11 mouse cellular contexts compared by ENCODE assay signal in the genomic region with DNA sequence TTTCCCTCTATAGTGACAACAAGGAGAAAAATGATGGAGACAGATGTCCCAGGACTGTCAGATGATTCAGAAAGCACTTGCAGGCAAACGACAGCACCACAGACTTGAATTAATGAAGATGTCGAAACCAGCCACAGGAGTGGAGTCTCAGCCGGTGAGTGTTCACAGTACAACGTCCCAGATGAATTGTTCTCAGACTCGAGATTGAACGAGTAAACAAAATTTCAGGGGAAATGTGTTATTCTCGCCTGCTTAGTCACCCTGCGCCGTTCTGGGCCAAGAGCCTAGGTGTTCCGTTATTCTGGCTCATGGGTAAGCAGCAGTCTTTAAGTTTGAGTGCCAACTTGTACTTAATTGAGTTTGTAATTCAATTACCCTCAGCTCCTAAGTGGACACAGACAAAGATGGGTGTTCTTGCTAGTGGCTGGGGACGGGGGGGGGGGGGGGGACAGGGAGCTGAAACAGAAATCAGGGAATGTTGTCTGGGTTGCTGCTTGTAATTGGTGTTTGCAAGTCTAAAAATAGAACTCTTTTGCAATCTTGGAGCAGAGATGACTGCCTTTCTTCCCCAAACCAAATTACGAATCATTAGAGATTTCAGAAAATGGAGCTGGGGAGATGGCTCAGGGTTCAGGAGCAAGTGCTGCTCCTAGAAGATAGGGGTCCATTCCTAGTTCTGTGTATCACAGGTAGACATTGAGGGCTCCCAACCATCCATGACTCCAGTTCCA.
DNase-seq lines count a peak whose midpoint lies in the region; ATAC-seq and TF ChIP-seq lines count a peak whose summit lies in the region.
"Had no signal": no experiment of that assay in that cellular context is flagged by ENCODE, and none has a peak within 500 bp of the region (broad histone marks: within the 10 kb centered on the region; RNA-seq: fewer than 3 reads in every experiment).

No protein-coding gene starts in this region.

- H3K9me3 ChIP-seq in hindbrain, postnatal 0 days (ENCODE audit: low read length): no peaks in the 10 kb centered on the region
- H3K9me3 ChIP-seq in hindbrain, embryonic 13.5 days: no peaks in the 10 kb centered on the region
- H3K9me3 ChIP-seq: embryonic facial prominence, embryonic 13.5 days; hindbrain, embryonic 15.5 days had no signal

- no peak overlapping the region for H3K9ac ChIP-seq in hindbrain, postnatal 0 days (replicated peaks; ENCODE audit: low read length)
- no peak overlapping the region for H3K9ac ChIP-seq in hindbrain, embryonic 13.5 days
- H3K9ac ChIP-seq: embryonic facial prominence, embryonic 13.5 days; hindbrain, embryonic 15.5 days had no signal

- H3K36me3 ChIP-seq in hindbrain, postnatal 0 days (ENCODE audit: insufficient read depth, low read length): no peaks in the 10 kb centered on the region
- H3K36me3 ChIP-seq in hindbrain, embryonic 13.5 days: no peaks in the 10 kb centered on the region
- H3K36me3 ChIP-seq: embryonic facial prominence, embryonic 13.5 days; hindbrain, embryonic 15.5 days had no signal

- H3K4me1 ChIP-seq in hindbrain, postnatal 0 days (ENCODE audit: insufficient read depth, low read length): peaks cover 4% of the 10 kb centered on the region
- peaks cover 13% of the 10 kb centered on the region; the same call in 1 of the 2 replicates for H3K4me1 ChIP-seq in hindbrain, embryonic 13.5 days (replicated peaks)

- H3K27me3 ChIP-seq in hindbrain, postnatal 0 days (ENCODE audit: insufficient read depth, low read length): no peaks in the 10 kb centered on the region
- H3K27me3 ChIP-seq in hindbrain, embryonic 13.5 days: 0 out of 2 replicates have a peak, but pooled peaks cover 7% of the 10 kb centered on the region
- H3K27me3 ChIP-seq: embryonic facial prominence, embryonic 13.5 days; hindbrain, embryonic 15.5 days had no signal

- TF ChIP-seq CTCF in hindbrain, postnatal 0 days (IDR thresholded peaks at IDR 0.05; ENCODE audit: low read depth): no peak

- no peak overlapping the region for H3K4me2 ChIP-seq in hindbrain, postnatal 0 days (ENCODE audit: low read depth, low read length)
- H3K4me2 ChIP-seq in hindbrain, embryonic 13.5 days: no peak overlapping the region
- H3K4me2 ChIP-seq: embryonic facial prominence, embryonic 13.5 days; hindbrain, embryonic 15.5 days had no signal

- WGBS in hindbrain, postnatal 0 days: 38% methylated on average over 12 of the region's 12 CpGs
- WGBS in hindbrain, embryonic 13.5 days: 70% methylated on average over 12 of the region's 12 CpGs

- DNase-seq in cerebellum, postnatal 14 days: peak; percentile 54 to 61
- no peak for DNase-seq in cerebellum, adult 11-12 months
- DNase-seq in hindbrain, postnatal 0 days (ENCODE audit: low spot score): peak; percentile 42
- DNase-seq in NIH3T3 (ENCODE audit: low read depth): peak; percentile 87
- DNase-seq in layer of hippocampus, adult 8-10 months (ENCODE audit: low spot score in 2 of 2): peak; percentile 30 to 58
- DNase-seq in lung, postnatal 10 days: no peak
- DNase-seq in natural killer cell, adult 2 months (ENCODE audit: low spot score in 2 of 2): no peak

- ATAC-seq in hindbrain, postnatal 0 days: no peak
- no peak for ATAC-seq in hindbrain, embryonic 13.5 days (ENCODE audit: low FRiP score)

- H3K27ac ChIP-seq in hindbrain, postnatal 0 days: no peak overlapping the region
- H3K27ac ChIP-seq in hindbrain, embryonic 13.5 days: no peak overlapping the region
- H3K27ac ChIP-seq: embryonic facial prominence, embryonic 13.5 days; hindbrain, embryonic 15.5 days; left cerebral cortex, adult 2 months had no signal

- H3K4me3 ChIP-seq in hindbrain, postnatal 0 days (ENCODE audit: low read length): no peak overlapping the region
- H3K4me3 ChIP-seq in hindbrain, embryonic 13.5 days: no peak overlapping the region
- H3K4me3 ChIP-seq: embryonic facial prominence, embryonic 13.5 days; hindbrain, embryonic 15.5 days; left cerebral cortex, adult 2 months had no signal

Comparison
In these comparisons a context has a peak if more than half of its experiments do, and no peak if none do; other contexts are left out.
1. DNase-seq: peak in cerebellum, postnatal 14 days (2 of 2), hindbrain, postnatal 0 days (single experiment), NIH3T3 (single experiment) and layer of hippocampus, adult 8-10 months (2 of 2); none in cerebellum, adult 11-12 months (single experiment), lung, postnatal 10 days (single experiment) and natural killer cell, adult 2 months (0 of 2).